Mouse (Mus musculus) neutrophil, adult 5-6 weeks (primary cell): Measurements from ENCODE around the gene Zfp114. TPM values are rescaled to one million over a fixed set of nuclear protein-coding genes. Genes with fewer than 3 reads are reported as not detected.

Source experiments
- total RNA-seq: library from RNA; stranded (forward); fragments of 200-1000 nt; gene quantifications from 2 replicates; pipeline ENCODE4 v1.2.3, GENCODE M21; 2017

Zfp114 gene
- total RNA-seq, 1 experiment from 2014 or later: 0.35 TPM

Other genes starting within 250 kb of the Zfp114 start
- gene Vmn1r179, start 248.1 kb upstream of the Zfp114 start, total RNA-seq: 0.12 TPM in 1 of 2 replicates, not detected in the other
- gene Vmn1r180, start 224.4 kb upstream of the Zfp114 start, total RNA-seq: not detected in 2 replicates
- gene Vmn1r181, start 200.4 kb upstream of the Zfp114 start, total RNA-seq: not detected in 2 replicates
- gene V1rd19, start 173.4 kb upstream of the Zfp114 start, total RNA-seq: not detected in 2 replicates
- 0.12 TPM in 1 of 2 replicates, not detected in the other for gene Vmn1r183, start 121.8 kb upstream of the Zfp114 start, total RNA-seq
- gene Zfp180, start 93.1 kb upstream of the Zfp114 start, total RNA-seq: 28.9 and 29.6 TPM in 2 replicates
- 2.2 and 2.9 TPM in 2 replicates for gene Zfp112, start 62.7 kb upstream of the Zfp114 start, total RNA-seq
- 7.2 and 9.6 TPM in 2 replicates for gene Zfp235, start 40.9 kb upstream of the Zfp114 start, total RNA-seq
- 0.25 and 0.35 TPM in 2 replicates for gene Zfp111, start 36.4 kb downstream of the Zfp114 start, total RNA-seq
- 0.61 and 1.2 TPM in 2 replicates for gene Zfp109, start 62.5 kb downstream of the Zfp114 start, total RNA-seq
- 0.47 and 0.49 TPM in 2 replicates for gene Zfp108, start 79.7 kb downstream of the Zfp114 start, total RNA-seq
- gene Zfp93, start 95.4 kb downstream of the Zfp114 start, total RNA-seq: 0.37 and 0.47 TPM in 2 replicates
- gene Zfp61, start 126.2 kb downstream of the Zfp114 start, total RNA-seq: 8.3 and 10.1 TPM in 2 replicates
- 8.7 and 14.6 TPM in 2 replicates for gene Zfp94, start 141.6 kb downstream of the Zfp114 start, total RNA-seq
- gene Tescl, start 158.9 kb downstream of the Zfp114 start, total RNA-seq: not detected in 2 replicates
- gene Lypd5, start 174.1 kb downstream of the Zfp114 start, total RNA-seq: not detected in 2 replicates
- gene Kcnn4, start 195.2 kb downstream of the Zfp114 start, total RNA-seq: 13.6 and 14.8 TPM in 2 replicates
- gene Smg9, start 224.6 kb downstream of the Zfp114 start, total RNA-seq: 30.7 and 33.6 TPM in 2 replicates